Mouse (Mus musculus) G1E (cell line): ENCODE results near the gene Vsig2.

Experiments used
- CTCF ChIP-seq: IDR thresholded peaks from 2 replicates; pipeline ENCODE4 v1.5.1; 2012; ENCODE audit warnings: low read depth, low read length, inconsistent platforms, mixed read lengths
- GATA1 ChIP-seq: IDR thresholded peaks from 2 replicates; pipeline ENCODE4 v1.6.1; 2012; ENCODE audit warnings: borderline replicate concordance, low read length, inconsistent platforms, mixed read lengths
- TAL1 ChIP-seq: conservative IDR thresholded peaks from 2 replicates; pipeline ENCODE4 v1.6.1; 2012; ENCODE audit warnings: low read depth, low read length, inconsistent platforms, mixed read lengths

GRCm38 (mm10) chr9:37527396-37528224 is 11.4 kb upstream of the Vsig2 start, which contains the start of gene Esam:
- TF ChIP-seq CTCF, result no peak
- TF ChIP-seq TAL1, result no peak
- no peak for TF ChIP-seq GATA1
